Comparison of ENCODE assay signal across 17 mouse cellular contexts in genomic region chr11:19468373-19468772, GRCm38 (mm10).
"Had no signal": no experiment of that assay in that cellular context is flagged by ENCODE, and none has a peak within 500 bp of the region (broad histone marks: within the 10 kb centered on the region; RNA-seq: fewer than 3 reads in every experiment).

No protein-coding gene starts in this region.

- H3K9ac ChIP-seq: lung, embryonic 15.5 days; midbrain, embryonic 13.5 days; midbrain, embryonic 15.5 days; neural tube, embryonic 12.5 days; stomach, embryonic 15.5 days had no signal

- DNase-seq: lung, adult 2 months; lung, postnatal 14 days; lung, postnatal 36 days; right cerebral cortex, postnatal 14 days; thymus, adult 2 months; thymus, postnatal 25 days; thymus, postnatal 4 days had no signal

- H3K4me1 ChIP-seq: lung, embryonic 15.5 days; megakaryocyte, embryonic 14.5 days; neural tube, embryonic 12.5 days; stomach, embryonic 15.5 days had no signal

- ATAC-seq: lung, postnatal 0 days; midbrain, embryonic 13.5 days; midbrain, embryonic 15.5 days had no signal

- H3K9me3 ChIP-seq: lung, embryonic 15.5 days; midbrain, embryonic 13.5 days; midbrain, embryonic 15.5 days; neural tube, embryonic 12.5 days; stomach, embryonic 15.5 days had no signal

- H3K36me3 ChIP-seq: lung, embryonic 15.5 days; midbrain, embryonic 13.5 days; midbrain, embryonic 15.5 days; neural tube, embryonic 12.5 days; stomach, embryonic 15.5 days had no signal

- H3K4me3 ChIP-seq: lung, embryonic 15.5 days; megakaryocyte, embryonic 14.5 days; midbrain, embryonic 13.5 days; midbrain, embryonic 15.5 days; neural tube, embryonic 12.5 days; stomach, embryonic 15.5 days had no signal

- H3K4me2 ChIP-seq: lung, embryonic 15.5 days; midbrain, embryonic 11.5 days; midbrain, embryonic 13.5 days; midbrain, embryonic 15.5 days; neural tube, embryonic 12.5 days; stomach, embryonic 15.5 days had no signal

- H3K27me3 ChIP-seq: lung, embryonic 15.5 days; megakaryocyte, embryonic 14.5 days; midbrain, embryonic 13.5 days; midbrain, embryonic 15.5 days; neural tube, embryonic 12.5 days; stomach, embryonic 15.5 days had no signal

- H3K27ac ChIP-seq: lung, embryonic 15.5 days; macrophage; midbrain, embryonic 13.5 days; midbrain, embryonic 15.5 days; neural tube, embryonic 12.5 days; stomach, embryonic 15.5 days; stomach, postnatal 0 days had no signal
